Mouse (Mus musculus) megakaryocyte-erythroid progenitor cell, adult 5-6 weeks (primary cell): ENCODE data around the gene Cep126. TPM values are rescaled to one million over a fixed set of nuclear protein-coding genes. Genes with fewer than 3 reads are reported as not detected.

Experiments
- total RNA-seq, 2 experiments: library from RNA; stranded (forward) in 1 of 2; stranded (reverse) in 1 of 2; fragments of 200-1000, 215-1000 nt in 1 of 2; fragments of >200 nt in 1 of 2; fragmentation: Nextera tagmentation in 1 of 2; gene quantifications; 2 replicates each; pipeline ENCODE4 v1.2.3; 2014 to 2017

Gene Cep126
- total RNA-seq, 2 experiments from 2014 or later: 2.4 TPM; not detected in 1

Other genes with a start within 250 kb of the Cep126 start
- gene Yap1, start 129.7 kb downstream of the Cep126 start, total RNA-seq (2014; fragmentation: Nextera tagmentation): 0.24 TPM in 1 of 2 replicates, not detected in the other
- gene Yap1, start 129.7 kb downstream of the Cep126 start, total RNA-seq (2017): not detected in 2 replicates
- gene Cfap300, start 91.5 kb downstream of the Cep126 start, total RNA-seq (2014; fragmentation: Nextera tagmentation): not detected in 2 replicates
- gene Cfap300, start 91.5 kb downstream of the Cep126 start, total RNA-seq (2017): 1.9 TPM in 1 of 2 replicates, not detected in the other